Mouse (Mus musculus) neural tube, embryonic 13.5 days (tissue): ENCODE measurements at regions not wholly inside any gene's neighbourhood (a gene's known extent, or its start where the extent isn't known, plus 50 kb on each side); places are given as distances from the start of the nearest gene placed in this dataset.

ENCODE experiments used
- ATAC-seq: fragments of 200-750 bp; cut with Nextera tagmentation; 2 replicates; pipeline ENCODE4 v1.8.0; 2017; ENCODE audit warnings: low read depth, mild to moderate bottlenecking, moderate TSS enrichment, moderate library complexity
- H3K27ac ChIP-seq: fragments of 300-500 bp; sonication (generic); replicated peaks from 2 replicates; pipeline ENCODE4 v1.5.1; 2015; ENCODE audit warnings: moderate library complexity, mild to moderate bottlenecking, inconsistent platforms
- H3K27me3 ChIP-seq: fragments of 300-500 bp; sonication (generic); 2 replicates; pipeline ENCODE4 v1.6.1; 2015; ENCODE audit warnings: mild to moderate bottlenecking, inconsistent platforms
- H3K36me3 ChIP-seq: fragments of 300-500 bp; sonication (generic); 2 replicates; pipeline ENCODE4 v1.6.1; 2015; ENCODE audit warnings: mild to moderate bottlenecking, inconsistent platforms
- H3K4me1 ChIP-seq: fragments of 300-500 bp; sonication (generic); replicated peaks from 2 replicates; pipeline ENCODE4 v1.6.1; 2015; ENCODE audit warnings: inconsistent platforms
- H3K4me2 ChIP-seq: fragments of 300-500 bp; sonication (generic); 2 replicates; pipeline ENCODE4 v1.6.1; 2015; ENCODE audit warnings: inconsistent platforms, mild to moderate bottlenecking, moderate library complexity
- H3K4me3 ChIP-seq: fragments of 300-500 bp; sonication (generic); 2 replicates; pipeline ENCODE4 v1.5.1; 2015; ENCODE audit warnings: mild to moderate bottlenecking, inconsistent platforms
- H3K9ac ChIP-seq: fragments of 300-500 bp; sonication (generic); 2 replicates; pipeline ENCODE4 v1.6.1; 2015; ENCODE audit warnings: moderate library complexity, mild to moderate bottlenecking, inconsistent platforms
- H3K9me3 ChIP-seq: fragments of 300-500 bp; sonication (generic); 2 replicates; pipeline ENCODE4 v1.6.1; 2016; ENCODE audit warnings: inconsistent platforms
- WGBS: fragments of 180-500 bp; shearing (Covaris S2); methylation state at CpG from one replicate; pipeline ENCODE4 v1.1.7; 2015; 5-methylcytosine and 5-hydroxymethylcytosine counted together

- Histone ChIP-seq H3K27ac (no peak overlapping the region), H3K4me1 (peaks cover 10% of the 10 kb centered on the region; the same call in 1 of the 2 replicates), H3K4me3 (no peak overlapping the region), H3K36me3 (no peaks in the 10 kb centered on the region), H3K4me2 (no peak overlapping the region), H3K9ac (no peak overlapping the region), H3K27me3 (no peaks in the 10 kb centered on the region), H3K9me3 (no peaks in the 10 kb centered on the region)
- no peak for ATAC-seq
- WGBS, result 97% methylated on average over 1 of the region's 1 CpGs
These were observed 136.9 kb downstream of the Uaca start for GRCm38 (mm10) chr9:60931290-60931689.

- Histone ChIP-seq H3K27ac (no peak overlapping the region), H3K9me3 (peaks cover 4% of the 10 kb centered on the region; the same call in 1 of the 2 replicates), H3K4me3 (no peak overlapping the region), H3K27me3 (peaks cover 17% of the 10 kb centered on the region), H3K9ac (no peak overlapping the region), H3K36me3 (no peaks in the 10 kb centered on the region), H3K4me2 (no peak overlapping the region), H3K4me1 (peaks cover 3% of the 10 kb centered on the region; the same call in 1 of the 2 replicates)
- 89% methylated on average over 9 of the region's 9 CpGs for WGBS
- no peak for ATAC-seq
These were observed 142.6 kb downstream of the Uaca start for GRCm38 (mm10) chr9:60936937-60937336.

GRCm38 (mm10) chr9:60939858-60940804 is 145.8 kb downstream of the Uaca start:
- H3K4me1 ChIP-seq, result peaks cover 3% of the 10 kb centered on the region; the same call in 1 of the 2 replicates
- H3K4me2 ChIP-seq, result no peak overlapping the region
- peaks cover 35% of the 10 kb centered on the region for H3K27me3 ChIP-seq
- 25% methylated on average over 18 of the region's 18 CpGs for WGBS
- H3K9ac ChIP-seq, result no peak overlapping the region
- no peak overlapping the region for H3K27ac ChIP-seq
- peak; percentile 96 for ATAC-seq
- no peaks in the 10 kb centered on the region for H3K36me3 ChIP-seq
- no peak overlapping the region for H3K4me3 ChIP-seq
- peaks cover 4% of the 10 kb centered on the region; the same call in 1 of the 2 replicates for H3K9me3 ChIP-seq

- Histone ChIP-seq H3K27me3 (peaks cover 45% of the 10 kb centered on the region), H3K9ac (no peak overlapping the region), H3K4me2 (no peak overlapping the region), H3K36me3 (no peaks in the 10 kb centered on the region), H3K4me3 (no peak overlapping the region), H3K27ac (no peak overlapping the region), H3K4me1 (peaks cover 31% of the 10 kb centered on the region), H3K9me3 (no peaks in the 10 kb centered on the region)
- WGBS, result 57% methylated on average over 15 of the region's 15 CpGs
- ATAC-seq, result no peak
These were observed 153.0 kb downstream of the Uaca start for GRCm38 (mm10) chr9:60947363-60947762.

- Histone ChIP-seq H3K27me3 (peaks cover 37% of the 10 kb centered on the region), H3K9me3 (no peaks in the 10 kb centered on the region), H3K27ac (no peak overlapping the region), H3K4me2 (no peak overlapping the region), H3K4me1 (peaks cover 31% of the 10 kb centered on the region), H3K36me3 (no peaks in the 10 kb centered on the region), H3K9ac (no peak overlapping the region), H3K4me3 (no peak overlapping the region)
- no peak for ATAC-seq
- WGBS, result 39% methylated on average over 10 of the region's 10 CpGs
These were observed 154.3 kb downstream of the Uaca start for GRCm38 (mm10) chr9:60948531-60949070.

GRCm38 (mm10) chr9:60950161-60950560 is 155.8 kb downstream of the Uaca start:
- no peak for ATAC-seq
- no peak overlapping the region for H3K4me2 ChIP-seq
- H3K9me3 ChIP-seq, result no peaks in the 10 kb centered on the region
- 94% methylated on average over 5 of the region's 5 CpGs for WGBS
- no peaks in the 10 kb centered on the region for H3K36me3 ChIP-seq
- H3K4me3 ChIP-seq, result no peak overlapping the region
- no peak overlapping the region for H3K9ac ChIP-seq
- peaks cover 27% of the 10 kb centered on the region for H3K27me3 ChIP-seq
- H3K4me1 ChIP-seq, result peaks cover 31% of the 10 kb centered on the region
- H3K27ac ChIP-seq, result no peak overlapping the region

GRCm38 (mm10) chr9:60951071-60951561 is 156.8 kb downstream of the Uaca start:
- no peak overlapping the region for H3K9ac ChIP-seq
- no peaks in the 10 kb centered on the region for H3K9me3 ChIP-seq
- ATAC-seq, result peak; percentile 80; the same call in 1 of the 2 replicates
- no peak overlapping the region for H3K4me2 ChIP-seq
- H3K27me3 ChIP-seq, result peaks cover 19% of the 10 kb centered on the region
- WGBS, result 12% methylated on average over 10 of the region's 10 CpGs
- H3K27ac ChIP-seq, result peak overlapping the region; percentile 49; the same call in 1 of the 2 replicates
- H3K36me3 ChIP-seq, result no peaks in the 10 kb centered on the region
- peaks cover 31% of the 10 kb centered on the region for H3K4me1 ChIP-seq
- no peak overlapping the region for H3K4me3 ChIP-seq

GRCm38 (mm10) chr9:60957438-60957837 is 163.1 kb downstream of the Uaca start:
- H3K9ac ChIP-seq, result no peak overlapping the region
- no peak for ATAC-seq

GRCm38 (mm10) chr9:60959537-60959936 is 165.2 kb downstream of the Uaca start:
- 87% methylated on average over 6 of the region's 6 CpGs for WGBS
- Histone ChIP-seq H3K4me3 (no peak overlapping the region), H3K27ac (no peak overlapping the region), H3K27me3 (no peaks in the 10 kb centered on the region), H3K4me1 (peaks cover 15% of the 10 kb centered on the region), H3K9ac (no peak overlapping the region), H3K36me3 (no peaks in the 10 kb centered on the region), H3K4me2 (no peak overlapping the region), H3K9me3 (no peaks in the 10 kb centered on the region)
- no peak for ATAC-seq

More at GRCm38 (mm10) chr9:60957438-60957837, 163.1 kb downstream of the Uaca start:
- no peaks in the 10 kb centered on the region for H3K36me3 ChIP-seq
- H3K4me2 ChIP-seq, result no peak overlapping the region
- H3K4me1 ChIP-seq, result peaks cover 15% of the 10 kb centered on the region
- WGBS, result 57% methylated on average over 5 of the region's 5 CpGs
- H3K27ac ChIP-seq, result no peak overlapping the region
- H3K27me3 ChIP-seq, result no peaks in the 10 kb centered on the region
- H3K4me3 ChIP-seq, result no peak overlapping the region
- H3K9me3 ChIP-seq, result no peaks in the 10 kb centered on the region

- no peak overlapping the region for H3K4me2 ChIP-seq
- H3K9ac ChIP-seq, result no peak overlapping the region
- H3K36me3 ChIP-seq, result no peaks in the 10 kb centered on the region
- no peak overlapping the region for H3K4me3 ChIP-seq
- no peak for ATAC-seq
- H3K27me3 ChIP-seq, result no peaks in the 10 kb centered on the region; the same call in 1 of the 2 replicates
- 85% methylated on average over 4 of the region's 4 CpGs for WGBS
- H3K9me3 ChIP-seq, result no peaks in the 10 kb centered on the region
- H3K4me1 ChIP-seq, result peaks cover 12% of the 10 kb centered on the region
- H3K27ac ChIP-seq, result no peak overlapping the region
These were observed 167.7 kb downstream of the Uaca start for GRCm38 (mm10) chr9:60962086-60962485.

GRCm38 (mm10) chr9:60965641-60966040 is 171.3 kb downstream of the Uaca start:
- peaks cover 3% of the 10 kb centered on the region; the same call in 1 of the 2 replicates for H3K27me3 ChIP-seq
- no peak overlapping the region for H3K27ac ChIP-seq
- no peak for ATAC-seq
- no peak overlapping the region for H3K4me3 ChIP-seq
- no peaks in the 10 kb centered on the region for H3K9me3 ChIP-seq
- no peaks in the 10 kb centered on the region for H3K4me1 ChIP-seq
- no peak overlapping the region for H3K4me2 ChIP-seq
- no peak overlapping the region for H3K9ac ChIP-seq
- H3K36me3 ChIP-seq, result no peaks in the 10 kb centered on the region
- 85% methylated on average over 1 of the region's 1 CpGs for WGBS
